Mouse (Mus musculus) embryonic facial prominence, embryonic 13.5 days (tissue): ENCODE data around the gene Senp6. TPM values are rescaled to one million over a fixed set of nuclear protein-coding genes. Genes with fewer than 3 reads are reported as not detected.

ENCODE experiments used
- ATAC-seq: fragments of 200-750 bp; cut with Nextera tagmentation; 2 replicates; pipeline ENCODE4 v1.8.0; 2017; ENCODE audit warnings: low read depth; ENCODE audit not compliant: insufficient number of reproducible peaks, insufficient read depth, low FRiP score, low TSS enrichment
- H3K27ac ChIP-seq: fragments of 300-500 bp; sonication (generic); 2 replicates; pipeline ENCODE4 v1.5.1; 2015; ENCODE audit warnings: moderate library complexity, mild to moderate bottlenecking, inconsistent platforms
- H3K27me3 ChIP-seq: fragments of 300-500 bp; sonication (generic); 2 replicates; pipeline ENCODE4 v1.6.1; 2015; ENCODE audit warnings: mild to moderate bottlenecking, inconsistent platforms
- H3K36me3 ChIP-seq: fragments of 300-500 bp; sonication (generic); 2 replicates; pipeline ENCODE4 v1.6.1; 2015; ENCODE audit warnings: mild to moderate bottlenecking, inconsistent platforms
- H3K4me1 ChIP-seq: fragments of 300-500 bp; sonication (generic); 2 replicates; pipeline ENCODE4 v1.6.1; 2015; ENCODE audit warnings: inconsistent platforms
- H3K4me2 ChIP-seq: fragments of 300-500 bp; sonication (generic); 2 replicates; pipeline ENCODE4 v1.6.1; 2015; ENCODE audit warnings: moderate library complexity, mild to moderate bottlenecking, inconsistent platforms
- H3K4me3 ChIP-seq: fragments of 300-500 bp; sonication (generic); 2 replicates; pipeline ENCODE4 v1.5.1; 2015; ENCODE audit warnings: mild to moderate bottlenecking, inconsistent platforms
- H3K9ac ChIP-seq: fragments of 300-500 bp; sonication (generic); 2 replicates; pipeline ENCODE4 v1.6.1; 2015; ENCODE audit warnings: mild to moderate bottlenecking, inconsistent platforms
- H3K9me3 ChIP-seq: fragments of 300-500 bp; sonication (generic); 2 replicates; pipeline ENCODE4 v1.6.1; 2016; ENCODE audit warnings: inconsistent platforms
- WGBS: fragments of 180-500 bp; shearing (Covaris S2); methylation state at CpG from one replicate; pipeline ENCODE4 v1.1.7; 2015; ENCODE audit warnings: mixed read lengths; 5-methylcytosine and 5-hydroxymethylcytosine counted together
- polyA plus RNA-seq: library from polyadenylated mRNA; unstranded; fragments of >200 nt; fragmentation: Nextera tagmentation; extraction: Ambion mirVana; gene quantifications from 2 replicates; pipeline ENCODE4 v1.2.1, GENCODE M21; 2015

Senp6 gene
- polyA plus RNA-seq, 1 experiment from 2014 or later, result 62.6 TPM

DNA sequence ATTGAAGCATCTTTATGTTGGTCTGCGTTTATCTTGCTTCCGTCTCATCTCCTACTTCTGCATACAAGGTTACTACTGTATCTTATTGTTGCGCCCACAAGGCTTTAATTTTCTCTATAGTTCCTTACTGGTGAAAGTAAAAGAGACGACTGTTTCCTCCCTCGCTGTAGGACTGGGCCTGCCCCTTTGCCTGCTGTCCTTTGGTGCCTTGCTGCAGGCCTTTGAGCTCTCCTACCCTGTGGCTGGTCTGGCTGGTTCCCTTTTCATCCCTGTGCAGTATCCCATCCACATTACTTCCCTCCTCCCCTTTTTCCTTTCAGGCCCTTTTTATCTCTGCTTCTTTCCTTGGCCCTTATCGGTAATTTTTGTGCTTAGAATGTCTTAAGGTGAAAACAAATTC lies 127.7 kb downstream of the Senp6 start:
- Histone ChIP-seq H3K9ac (no peak overlapping the region), H3K4me3 (no peak overlapping the region), H3K27me3 (no peaks in the 10 kb centered on the region), H3K36me3 (no peaks in the 10 kb centered on the region), H3K27ac (no peak overlapping the region), H3K9me3 (no peaks in the 10 kb centered on the region), H3K4me1 (peaks cover 16% of the 10 kb centered on the region), H3K4me2 (no peak overlapping the region)
- 56% methylated on average over 6 of the region's 6 CpGs for WGBS
- ATAC-seq, result no peak

Other genes with a start within 250 kb of the Senp6 start
- 4.1 and 5.6 TPM in 2 replicates for gene Filip1, start 54.1 kb upstream of the Senp6 start, polyA plus RNA-seq
- gene Myo6, start 98.1 kb downstream of the Senp6 start, polyA plus RNA-seq, result 16.2 and 17.4 TPM in 2 replicates